Mouse (Mus musculus) embryonic fibroblast, embryonic 13.5 days (primary cell): ENCODE measurements around the gene Fkbp11.

Source experiments
- CTCF ChIP-seq: IDR thresholded peaks from 2 replicates; pipeline ENCODE4 v1.5.1; 2011; ENCODE audit warnings: mild to moderate bottlenecking, control low read depth, low read length, moderate library complexity, borderline replicate concordance; ENCODE audit not compliant: insufficient read depth
- POLR2A ChIP-seq: IDR thresholded peaks from 2 replicates; pipeline ENCODE4 v1.6.1; 2011; ENCODE audit warnings: low read depth, mild to moderate bottlenecking, control low read depth, low read length, moderate library complexity

- TF ChIP-seq CTCF (no peak), POLR2A (no peak)
Measured at GRCm38 (mm10) chr15:98777762-98778161, 49.8 kb upstream of the Fkbp11 start, which contains the start of gene Wnt10b.
